Mouse (Mus musculus) gastrocnemius, postnatal 4 days (tissue): ENCODE results near the gene Zfp775. TPM values are rescaled to one million over a fixed set of nuclear protein-coding genes. Genes with fewer than 3 reads are reported as not detected.
A peak's percentile ranks its signal among the peaks of the same experiment; 100 is the strongest.

ENCODE experiments used
- DNase-seq, 2 experiments: peaks; one replicate each; pipeline ENCODE4 v3.0.0; 2021 to 2022; ENCODE audit warnings: low spot score in 2 of 2, mixed read lengths in 2 of 2
- total RNA-seq, 2 experiments: library from RNA; stranded (reverse); gene quantifications; 2 replicates each; pipeline ENCODE4 v1.2.3; 2021

The Zfp775 gene
- total RNA-seq, 2 experiments from 2014 or later = 6.7 to 6.8 TPM

DNA sequence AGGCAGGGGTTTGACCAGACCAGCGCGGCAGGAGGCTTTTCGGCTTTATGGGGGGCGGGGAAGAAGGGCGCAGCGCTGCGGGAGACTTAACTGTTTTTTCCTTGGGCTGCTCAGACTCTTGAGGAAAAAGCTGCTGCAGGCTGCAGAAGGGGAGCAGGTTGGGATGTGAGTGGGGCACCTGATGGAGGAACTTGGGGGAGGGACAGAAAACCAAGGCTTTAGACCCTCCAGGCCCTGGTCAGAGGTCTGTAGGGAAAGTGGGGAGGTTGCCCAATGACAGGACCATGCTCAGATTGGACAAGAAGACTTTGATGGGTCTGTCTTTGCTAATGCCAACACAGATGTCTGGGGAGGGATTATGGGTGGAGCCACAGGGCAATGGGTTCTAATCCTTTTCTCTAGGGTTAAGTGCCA is 25.7 kb downstream of the Zfp775 start:
- DNase-seq = no peak

DNA sequence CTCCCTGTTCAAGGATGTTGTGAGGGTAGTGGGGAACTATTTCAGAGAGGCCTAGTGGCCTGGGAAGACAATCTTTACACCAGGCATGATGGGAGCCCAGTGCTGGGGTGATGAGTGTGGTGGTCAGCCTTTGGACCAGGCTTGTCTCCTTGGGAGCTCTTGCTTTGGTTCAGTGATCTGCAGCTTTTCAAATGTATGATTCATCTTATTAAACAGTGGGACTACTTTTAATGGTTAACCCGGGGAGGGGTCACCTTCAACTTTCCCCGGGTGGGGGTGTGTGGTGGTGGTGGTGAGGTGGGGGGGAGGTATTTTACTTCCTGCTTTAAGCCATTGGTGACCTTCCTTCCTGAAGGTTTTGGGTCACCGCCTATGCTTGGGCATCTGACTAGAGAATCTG is 26.5 kb downstream of the Zfp775 start:
- no peak for DNase-seq

DNA sequence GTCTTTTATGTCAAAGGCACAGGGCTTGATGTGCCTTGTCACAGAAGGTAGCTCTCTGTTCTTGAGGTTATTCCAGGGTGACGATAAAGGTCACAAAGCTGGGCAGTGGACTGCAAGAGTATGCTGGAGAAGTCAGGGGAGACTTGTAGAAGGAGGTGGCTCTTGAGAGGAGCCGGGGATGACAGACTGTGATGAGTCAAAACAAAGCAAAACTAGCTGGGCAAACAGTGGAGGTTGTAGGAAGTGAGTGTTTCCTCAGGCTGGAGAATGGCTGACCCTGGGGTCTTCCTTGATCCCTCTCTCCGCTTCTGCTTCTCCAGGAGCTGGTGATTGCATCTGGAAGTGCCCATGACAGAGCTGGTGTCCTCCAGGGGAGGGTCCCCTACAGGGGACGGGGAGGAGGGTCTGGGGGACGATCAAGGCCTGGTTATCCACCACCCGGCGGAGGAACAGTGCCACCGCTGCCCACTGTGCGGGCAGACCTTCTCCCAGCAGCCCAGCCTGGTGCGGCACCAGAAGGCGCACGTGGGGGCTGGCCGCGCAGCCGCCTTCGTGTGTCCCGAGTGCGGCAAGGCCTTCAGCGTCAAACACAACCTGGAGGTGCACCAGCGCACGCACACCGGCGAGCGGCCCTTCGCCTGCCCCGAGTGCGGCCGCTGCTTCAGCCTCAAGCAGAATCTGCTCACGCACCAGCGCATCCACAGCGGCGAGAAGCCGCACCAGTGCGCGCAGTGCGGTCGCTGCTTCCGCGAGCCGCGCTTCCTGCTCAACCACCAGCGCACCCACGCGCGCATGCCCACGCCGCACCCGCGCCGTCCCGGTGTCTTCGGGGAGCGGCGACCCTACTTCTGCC is 27.2 kb downstream of the Zfp775 start:
- DNase-seq = no peak

DNA sequence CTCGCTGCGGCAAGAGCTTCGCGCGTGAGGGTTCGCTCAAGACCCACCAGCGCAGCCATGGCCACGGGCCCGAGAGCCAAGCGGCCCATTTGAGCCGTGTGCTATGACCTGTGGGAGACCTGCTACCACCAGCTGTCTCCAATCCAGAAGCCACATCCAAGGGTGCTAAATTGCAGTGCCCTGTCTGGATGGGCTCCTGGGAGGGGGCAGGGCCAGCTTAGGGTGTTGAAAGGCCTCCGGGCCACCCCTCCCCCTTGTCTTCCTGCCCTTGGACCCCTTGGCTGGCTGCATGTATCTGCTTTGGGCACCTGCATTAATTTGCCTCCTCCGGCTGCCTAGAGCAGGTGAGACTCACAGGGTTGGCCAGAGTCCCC is 27.8 kb downstream of the Zfp775 start:
- DNase-seq = no peak

DNA sequence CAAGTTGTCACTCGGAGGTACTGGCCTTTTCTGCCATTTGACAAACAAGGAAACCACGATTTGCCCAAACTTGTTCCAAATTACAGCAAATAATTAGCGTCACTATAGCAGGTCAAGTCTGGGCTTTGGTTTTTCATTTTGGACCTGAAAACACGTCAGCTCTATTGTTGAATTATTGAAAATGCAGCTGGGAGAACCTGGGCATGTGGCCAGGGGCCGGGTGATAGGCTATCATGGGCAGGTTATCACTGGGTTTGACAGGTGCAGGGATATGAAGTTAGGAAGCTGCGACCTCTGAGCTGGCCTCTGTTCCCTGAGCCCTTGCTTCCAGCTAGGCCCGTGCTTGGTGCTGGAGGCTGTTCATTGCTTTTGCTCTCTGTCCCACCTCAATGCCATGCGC is 29.0 kb downstream of the Zfp775 start:
- no peak for DNase-seq

DNA sequence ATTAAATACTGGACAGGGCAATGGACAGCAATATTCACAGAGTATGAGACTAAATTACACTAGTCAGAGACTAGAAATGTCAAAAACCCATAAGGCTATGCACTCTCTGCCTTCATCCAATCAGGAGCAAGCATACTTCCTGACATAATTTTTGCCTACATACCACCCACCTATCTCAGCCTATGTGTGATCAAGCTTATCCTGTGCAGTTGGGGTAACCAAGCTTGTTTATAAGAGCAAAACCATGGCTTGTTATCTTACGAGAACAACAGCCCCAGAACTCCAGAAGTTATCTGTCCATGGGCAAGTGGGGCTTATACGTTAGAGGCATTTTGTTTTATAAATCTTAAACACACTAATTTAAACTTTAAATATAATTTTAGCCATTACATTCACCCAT is 33.2 kb downstream of the Zfp775 start:
- no peak for DNase-seq

DNA sequence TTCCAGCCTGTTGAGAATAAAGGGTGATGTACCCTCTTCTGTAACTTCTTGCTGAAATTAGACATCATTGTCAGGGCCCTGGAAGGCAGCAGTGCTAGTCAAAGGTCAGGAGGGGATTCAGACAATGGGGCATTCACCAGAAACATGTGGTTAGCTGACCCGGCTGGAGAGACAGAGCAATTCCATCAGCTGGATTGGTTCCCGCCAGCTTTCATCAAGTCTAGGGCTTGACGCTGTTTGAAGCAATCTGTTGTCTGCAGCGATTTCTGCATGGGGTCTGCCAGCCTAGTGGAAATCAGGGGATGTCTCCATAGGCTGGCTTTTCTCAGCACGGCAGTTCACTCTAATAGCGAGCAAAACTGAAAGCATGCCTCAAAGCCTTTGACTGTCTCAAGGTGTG is 34.7 kb downstream of the Zfp775 start:
- DNase-seq = no peak

DNA sequence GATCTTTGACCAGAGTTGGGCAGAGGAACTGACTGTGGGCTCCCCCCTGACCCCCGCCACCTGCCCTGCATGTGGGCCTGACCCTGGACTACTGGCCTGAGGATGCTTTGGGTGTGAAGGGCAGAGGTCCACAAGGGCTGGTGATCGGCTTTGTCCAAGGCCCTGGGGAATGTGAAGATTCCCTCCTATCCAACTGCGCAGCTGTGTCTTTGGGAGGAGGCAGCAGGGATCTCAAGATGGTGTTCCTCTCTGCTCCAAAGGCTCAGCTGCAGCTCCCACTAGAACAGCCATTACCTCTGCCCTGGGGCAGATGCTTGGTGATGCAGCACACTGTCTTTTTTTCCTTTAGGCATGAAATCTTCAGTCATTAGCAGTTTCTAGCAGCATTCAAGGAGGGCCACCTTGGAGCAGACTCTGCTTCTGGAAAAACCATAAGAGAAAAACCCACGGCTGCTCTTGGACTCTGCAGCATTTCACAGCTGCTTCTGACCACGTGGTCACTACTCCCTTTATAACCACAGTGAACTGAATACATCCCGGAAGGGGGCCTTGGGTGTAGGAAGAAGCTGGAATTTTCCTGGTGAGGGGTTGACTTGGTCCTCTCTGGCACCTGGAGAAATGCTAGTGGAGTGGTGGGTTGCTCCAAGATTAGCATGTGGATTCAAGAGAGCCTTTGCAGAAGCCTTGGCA is 36.1 kb downstream of the Zfp775 start:
- DNase-seq = no peak

DNA sequence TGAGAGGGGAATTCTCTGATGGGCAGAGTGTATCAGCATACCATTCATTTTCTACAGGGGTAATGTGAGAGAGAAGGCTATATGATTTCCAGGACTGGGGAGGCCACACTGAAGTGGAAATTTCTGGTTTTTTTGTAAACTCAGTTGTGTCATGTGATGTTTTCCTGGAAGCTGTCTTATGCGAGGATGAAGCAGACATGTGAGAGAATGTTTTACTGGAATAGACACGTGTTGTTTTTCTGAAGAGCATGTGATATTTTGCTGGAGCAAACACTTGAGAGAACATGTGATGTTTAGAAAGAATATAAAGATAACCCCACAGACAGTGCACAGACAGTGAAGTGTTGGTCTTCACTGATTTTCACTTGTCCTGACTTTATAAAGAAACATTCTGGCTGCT is 36.7 kb downstream of the Zfp775 start:
- DNase-seq = no peak

DNA sequence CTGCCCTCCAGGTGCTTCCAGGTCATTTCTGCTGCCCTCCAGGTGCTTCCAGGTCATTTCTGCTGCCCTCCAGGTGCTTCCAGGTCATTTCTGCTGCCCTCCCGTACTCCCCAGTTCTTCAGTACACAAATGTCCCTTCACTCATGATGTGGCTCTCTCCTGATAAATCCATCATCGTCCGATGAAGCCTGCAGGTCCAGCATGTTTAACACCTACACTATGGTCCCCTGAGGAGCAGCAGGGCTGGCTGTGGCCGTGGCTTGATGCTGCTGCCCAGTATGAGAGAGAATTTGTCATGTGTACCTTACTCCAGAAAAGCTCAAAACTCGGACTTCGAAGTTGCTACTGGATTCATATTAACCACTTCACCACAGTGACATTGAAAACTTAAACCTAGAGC is 39.5 kb downstream of the Zfp775 start:
- DNase-seq = no peak

DNA sequence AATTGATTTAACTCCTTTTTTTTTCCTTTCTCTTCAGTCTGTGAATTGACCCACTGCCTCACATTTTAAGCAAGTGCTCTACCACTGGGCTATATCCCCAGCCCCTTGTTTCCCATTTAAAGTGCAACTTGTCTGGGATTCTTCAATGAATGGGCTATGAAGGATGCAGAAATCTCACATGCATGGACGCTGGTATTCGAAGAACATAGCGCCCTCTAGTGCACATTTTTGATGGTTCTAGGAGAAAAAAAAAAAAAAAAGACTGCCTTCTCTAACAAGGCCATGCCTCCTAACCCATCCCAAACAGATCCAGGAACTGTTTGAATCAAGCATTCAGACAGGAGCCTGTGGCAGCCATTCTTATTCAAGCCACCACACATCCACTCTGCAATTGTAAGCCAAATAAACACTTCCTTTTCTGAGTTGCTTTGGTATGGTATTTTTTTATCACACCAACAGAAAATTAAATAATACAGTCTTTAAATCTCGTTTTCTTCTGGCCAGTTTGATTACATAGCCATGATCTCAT is 41.0 kb downstream of the Zfp775 start:
- no peak for DNase-seq

DNA sequence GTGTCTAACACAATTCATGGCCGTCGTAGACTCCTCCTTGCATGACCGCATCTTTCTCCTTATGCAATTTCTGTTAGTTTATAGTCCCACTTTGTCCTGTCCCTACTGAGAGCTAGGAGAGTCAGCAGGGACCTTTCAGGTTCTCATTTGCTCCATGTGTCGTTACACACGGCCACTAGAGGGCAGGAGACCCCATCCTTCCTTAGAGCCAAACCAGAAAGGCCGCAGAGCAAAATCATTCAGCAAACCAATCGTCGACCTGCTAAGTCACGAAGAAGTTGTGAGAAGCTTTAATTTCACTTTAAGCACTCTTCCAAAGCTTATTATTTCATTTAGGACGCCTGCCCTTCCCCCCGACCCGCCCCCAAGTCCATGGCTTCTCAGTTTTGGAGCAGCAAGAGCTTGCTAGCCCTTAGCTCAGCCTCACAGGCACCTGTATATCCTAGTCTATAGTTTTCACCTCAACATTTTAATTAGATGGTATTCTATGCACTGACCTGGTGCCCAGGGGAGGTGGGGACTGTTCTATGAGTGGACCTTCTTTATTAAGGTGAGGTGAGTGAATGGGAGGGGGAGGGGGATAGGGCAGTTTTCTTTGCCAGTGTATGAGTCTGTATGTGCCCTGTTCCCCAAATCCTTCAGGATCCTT is 43.9 kb downstream of the Zfp775 start:
- peak in 1 of 2 experiments; percentile 64 for DNase-seq

DNA sequence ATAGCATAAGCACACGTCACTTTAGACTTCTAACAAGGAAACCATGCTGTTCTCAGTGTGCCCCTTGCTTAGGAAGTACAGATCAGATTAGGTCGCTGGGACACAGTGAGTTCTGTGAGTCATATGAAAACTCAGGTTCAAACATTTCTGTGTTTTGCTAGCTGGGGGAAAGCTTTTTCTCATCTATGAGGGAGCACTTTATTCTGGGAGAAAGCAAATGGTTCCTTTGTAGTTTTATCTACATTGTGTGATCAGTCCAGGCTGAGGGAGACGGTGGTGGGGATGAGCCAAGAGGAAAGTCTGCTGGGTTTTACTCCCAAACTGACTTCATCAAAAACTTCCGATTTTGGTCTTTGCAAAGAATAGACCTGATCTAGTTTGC is 44.4 kb downstream of the Zfp775 start:
- no peak for DNase-seq

DNA sequence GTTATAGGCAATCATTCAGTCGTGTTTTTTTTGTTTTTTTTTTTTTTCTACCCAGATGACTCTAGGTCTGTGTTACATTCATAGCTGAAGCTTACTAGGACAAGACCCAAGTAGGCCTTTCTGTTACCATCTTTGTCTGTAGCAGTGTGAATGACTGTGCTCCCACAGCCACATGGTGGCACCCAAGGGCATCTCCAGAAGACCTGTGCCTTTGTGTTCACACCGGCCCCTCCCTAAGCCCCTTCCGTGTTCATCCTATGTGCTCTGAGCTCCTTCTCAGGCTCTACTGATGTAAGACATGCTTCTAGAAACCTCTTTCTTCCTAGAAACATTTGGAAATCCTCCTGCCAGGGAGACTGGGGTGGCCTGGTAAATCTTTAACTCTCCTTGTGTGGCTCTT is 45.1 kb downstream of the Zfp775 start, which contains the start of gene Gimap8:
Gene Gimap8, plus strand, starts transcription at position 240 of the 400 bp plus-strand sequence.
- DNase-seq = no peak

DNA sequence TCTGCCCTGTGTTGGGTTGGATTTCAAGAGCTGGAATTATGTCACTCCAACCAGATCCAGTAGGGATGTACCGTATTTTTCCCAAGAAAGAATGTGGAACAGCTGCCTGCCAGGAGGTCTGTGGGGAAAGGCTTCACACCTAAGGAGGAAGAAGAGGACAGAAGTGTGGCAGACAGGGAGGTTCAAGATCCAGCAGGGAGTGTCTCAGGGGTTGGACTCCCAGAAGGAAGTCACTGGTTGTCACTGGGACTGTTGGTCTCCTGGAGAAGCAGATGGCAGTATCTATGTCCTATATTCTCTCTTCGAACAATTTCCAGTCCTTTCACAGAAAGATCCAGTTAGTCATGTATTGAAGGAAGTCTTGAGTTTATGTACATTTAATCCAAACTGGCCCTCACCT is 45.7 kb downstream of the Zfp775 start:
- no peak for DNase-seq

DNA sequence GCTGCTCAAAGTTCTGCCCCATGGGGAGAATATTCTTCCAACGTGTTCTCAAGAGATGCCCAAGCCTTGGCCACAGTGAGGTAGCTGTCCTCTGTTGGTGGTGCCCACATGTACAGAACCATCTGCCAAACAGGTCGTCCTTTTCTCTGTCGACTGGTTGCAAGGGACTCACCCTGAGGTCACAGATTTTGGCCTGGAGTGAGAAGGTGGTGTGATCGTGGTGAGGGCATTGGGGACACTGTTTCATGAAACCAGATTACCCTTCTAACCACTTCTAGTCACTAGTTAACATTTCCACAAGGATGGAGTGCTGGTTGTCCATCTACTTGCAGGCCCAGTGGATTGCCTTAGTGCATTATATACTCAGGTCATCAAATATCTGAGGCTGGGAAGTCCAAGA is 46.9 kb downstream of the Zfp775 start:
- no peak for DNase-seq

DNA sequence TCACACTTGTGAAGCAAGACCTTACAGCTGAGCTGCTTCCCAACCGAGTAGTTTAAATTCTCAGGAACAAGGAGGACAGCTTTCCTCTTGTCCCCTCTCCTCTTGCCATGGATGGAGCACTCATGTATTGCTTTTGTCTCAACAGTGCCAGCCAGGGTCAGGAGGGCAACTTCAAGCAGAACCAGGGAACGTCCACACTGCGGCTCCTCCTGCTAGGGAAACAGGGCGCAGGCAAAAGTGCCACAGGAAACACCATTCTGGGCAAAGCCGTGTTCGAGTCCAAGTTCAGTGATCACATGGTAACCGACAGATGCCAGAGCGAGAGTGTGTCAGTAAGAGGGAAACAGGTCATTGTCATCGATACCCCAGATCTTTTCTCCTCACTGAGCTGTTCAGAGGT is 48.2 kb downstream of the Zfp775 start:
- DNase-seq = no peak

DNA sequence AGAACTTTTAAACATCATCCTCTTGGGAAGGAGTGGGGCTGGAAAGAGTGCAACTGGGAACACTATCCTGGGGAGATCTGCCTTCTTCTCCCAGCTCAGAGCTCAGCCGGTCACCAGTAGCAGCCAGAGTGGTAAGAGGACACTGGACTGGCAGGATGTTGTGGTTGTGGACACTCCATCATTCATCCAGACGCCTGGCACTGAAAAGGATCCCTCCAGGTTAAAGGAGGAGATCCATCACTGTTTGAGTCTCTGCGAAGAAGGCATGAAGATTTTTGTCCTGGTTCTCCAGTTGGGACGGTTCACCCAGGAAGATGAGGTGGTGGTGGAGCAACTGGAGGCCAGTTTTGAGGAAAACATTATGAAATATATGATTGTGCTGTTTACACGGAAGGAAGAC is 56.9 kb downstream of the Zfp775 start:
- DNase-seq = no peak

DNA sequence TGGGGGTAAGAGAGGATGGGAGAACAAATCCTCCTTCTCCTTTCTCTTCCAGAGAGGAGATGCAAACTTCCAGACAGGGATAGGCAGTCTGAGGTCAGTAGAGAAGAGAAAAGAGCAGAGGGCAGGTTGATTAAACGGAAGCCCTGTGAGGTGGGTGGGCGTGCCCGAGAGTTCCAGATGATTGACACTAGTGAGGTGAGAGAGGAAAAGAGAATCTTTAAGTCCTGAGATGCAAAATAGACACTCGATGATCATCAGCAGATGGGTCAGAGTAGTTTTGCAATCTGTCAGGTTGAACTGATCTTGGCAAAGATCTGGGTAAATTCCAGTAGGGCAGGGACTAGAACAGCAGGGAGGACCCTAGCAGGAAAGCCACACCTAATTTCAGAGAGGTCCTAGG is 62.9 kb downstream of the Zfp775 start:
- no peak for DNase-seq

DNA sequence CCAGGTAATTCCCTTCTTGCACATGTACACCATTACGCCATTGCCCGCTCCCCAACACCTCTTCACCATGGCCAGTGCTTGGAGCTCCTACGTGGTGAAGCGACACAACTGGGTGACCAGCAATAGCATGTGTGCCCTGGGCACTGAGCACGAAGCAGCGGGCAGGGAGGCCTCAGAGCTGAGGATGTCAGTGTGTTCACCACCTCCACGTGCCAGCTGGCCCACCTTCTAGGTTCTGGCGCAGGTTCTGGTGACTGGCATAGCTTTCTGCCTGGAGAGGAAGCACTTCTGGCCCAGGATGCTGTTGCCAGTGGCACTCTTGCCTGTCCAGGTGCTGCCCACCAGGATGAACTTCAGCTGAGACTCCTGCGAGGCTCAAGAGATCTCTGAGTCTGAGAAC is 63.6 kb downstream of the Zfp775 start:
- DNase-seq = no peak

DNA sequence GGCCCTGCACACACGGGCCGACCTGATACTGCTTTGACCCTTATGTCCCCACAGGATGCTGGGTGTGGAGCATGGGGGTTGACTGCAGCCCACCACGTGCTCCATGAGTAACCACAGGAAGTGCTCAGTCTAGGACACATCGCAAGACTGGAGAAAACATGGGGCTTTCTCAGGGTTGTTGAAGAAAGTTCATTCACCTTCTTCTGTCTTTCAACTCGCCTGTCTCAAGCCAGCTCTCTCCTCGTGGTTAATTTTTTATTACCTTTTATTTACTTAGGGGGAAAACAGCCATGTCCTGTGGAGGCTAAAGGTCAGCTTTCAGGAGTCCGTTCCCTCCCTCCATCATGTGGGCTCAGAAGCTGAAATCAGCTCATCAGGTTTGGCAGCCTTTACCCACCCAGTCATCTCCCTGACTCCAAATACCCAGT is 64.3 kb downstream of the Zfp775 start:
- no peak for DNase-seq

DNA sequence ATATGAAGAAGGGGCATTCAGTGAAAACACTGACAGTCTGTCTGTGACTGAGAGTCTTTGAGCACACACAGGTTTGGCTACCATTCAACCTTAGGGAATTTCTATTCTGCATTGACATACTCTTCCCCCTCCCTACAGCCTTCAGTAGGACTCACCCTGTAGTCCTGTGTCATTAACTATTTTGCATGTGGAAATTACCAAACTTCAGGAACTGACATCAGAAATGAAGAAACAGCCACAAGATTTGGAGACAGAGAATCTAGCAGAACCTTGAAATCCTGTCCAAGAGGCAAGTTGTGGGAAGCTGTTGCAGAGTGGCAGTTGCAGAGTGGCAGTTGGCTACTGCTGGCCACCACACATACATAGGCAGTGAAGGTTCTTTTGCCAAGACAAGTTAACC is 66.2 kb downstream of the Zfp775 start:
- DNase-seq = no peak
